Mouse (Mus musculus) CH12.LX (cell line): ENCODE data around the gene Kdm4b.

Source experiments
- EP300 ChIP-seq: IDR thresholded peaks from 2 replicates; pipeline ENCODE4 v1.6.1; 2011; ENCODE audit warnings: low read length, improper control_type of control experiment
- NRF1 ChIP-seq: IDR thresholded peaks from 2 replicates; pipeline ENCODE4 v1.6.1; 2014; ENCODE audit warnings: low read depth, mild to moderate bottlenecking, inconsistent platforms, low read length, improper control_type of control experiment, moderate library complexity
- POLR2A ChIP-seq: IDR thresholded peaks from 2 replicates; pipeline ENCODE4 v1.6.1; 2011; ENCODE audit warnings: low read depth, mild to moderate bottlenecking, improper control_type of control experiment, low read length
- ZNF384 ChIP-seq: IDR thresholded peaks from 2 replicates; pipeline ENCODE4 v1.6.1; 2012; ENCODE audit warnings: low read depth, low read length, improper control_type of control experiment, inconsistent platforms

DNA sequence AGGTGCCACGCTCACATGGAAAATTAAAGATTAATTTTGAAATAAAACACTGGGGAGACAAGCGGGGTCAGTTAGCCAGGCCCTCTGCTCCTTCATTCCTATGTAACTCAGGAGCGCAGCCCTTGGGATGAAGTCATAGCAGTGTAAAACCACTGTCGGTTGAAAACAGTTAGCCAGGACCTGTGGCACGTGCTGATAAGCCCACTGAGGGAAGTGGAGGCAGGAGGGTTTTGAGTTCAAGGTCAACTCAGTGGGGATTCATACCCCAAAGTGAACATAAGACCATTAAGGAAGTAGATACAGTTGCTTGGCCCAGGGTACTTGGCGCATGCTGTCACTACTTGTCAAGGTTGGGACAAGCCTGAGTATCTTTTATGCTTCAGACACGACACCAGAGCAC is 85.6 kb downstream of the Kdm4b start:
- TF ChIP-seq POLR2A, result no peak
- no peak for TF ChIP-seq ZNF384
- no peak for TF ChIP-seq NRF1
- no peak for TF ChIP-seq EP300
